Mouse (Mus musculus): ENCODE measurements around the gene Itpkb. TPM values are rescaled to one million over a fixed set of nuclear protein-coding genes. Genes with fewer than 3 reads are reported as not detected.

Itpkb gene
- 11.5 and 12.9 TPM in 2 replicates for total RNA-seq (2015)
- total RNA-seq (2017) = 10.9 and 13.6 TPM in 2 replicates

GRCm38 (mm10) chr1:180330145-180330706 lies at the start of gene Itpkb:
Gene Itpkb, plus strand, starts transcription at chr1:180330485.
- ATAC-seq (ENCODE audit: poor library complexity, severe bottlenecking) = peak; percentile 85

DNA sequence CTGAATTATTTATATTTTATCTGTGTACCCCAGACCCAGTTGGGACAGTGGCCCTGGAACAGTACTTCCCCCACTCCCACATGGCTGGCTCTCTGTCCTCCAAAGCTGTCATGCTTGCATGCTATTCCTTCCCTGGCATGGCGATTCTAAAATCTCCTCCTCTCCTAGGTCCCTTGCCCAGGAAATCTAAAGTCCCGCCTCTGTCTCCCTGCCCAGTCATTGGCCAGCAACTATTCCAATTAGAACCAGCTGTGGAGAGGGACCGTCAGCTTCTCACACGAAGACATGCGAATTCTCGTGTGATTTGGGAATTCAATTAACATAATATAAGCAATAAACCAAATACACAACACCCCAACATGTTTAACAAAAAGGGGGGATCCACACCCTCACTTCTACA lies 47.7 kb upstream of the Itpkb start:
- ATAC-seq (ENCODE audit: poor library complexity, severe bottlenecking) = no peak

DNA sequence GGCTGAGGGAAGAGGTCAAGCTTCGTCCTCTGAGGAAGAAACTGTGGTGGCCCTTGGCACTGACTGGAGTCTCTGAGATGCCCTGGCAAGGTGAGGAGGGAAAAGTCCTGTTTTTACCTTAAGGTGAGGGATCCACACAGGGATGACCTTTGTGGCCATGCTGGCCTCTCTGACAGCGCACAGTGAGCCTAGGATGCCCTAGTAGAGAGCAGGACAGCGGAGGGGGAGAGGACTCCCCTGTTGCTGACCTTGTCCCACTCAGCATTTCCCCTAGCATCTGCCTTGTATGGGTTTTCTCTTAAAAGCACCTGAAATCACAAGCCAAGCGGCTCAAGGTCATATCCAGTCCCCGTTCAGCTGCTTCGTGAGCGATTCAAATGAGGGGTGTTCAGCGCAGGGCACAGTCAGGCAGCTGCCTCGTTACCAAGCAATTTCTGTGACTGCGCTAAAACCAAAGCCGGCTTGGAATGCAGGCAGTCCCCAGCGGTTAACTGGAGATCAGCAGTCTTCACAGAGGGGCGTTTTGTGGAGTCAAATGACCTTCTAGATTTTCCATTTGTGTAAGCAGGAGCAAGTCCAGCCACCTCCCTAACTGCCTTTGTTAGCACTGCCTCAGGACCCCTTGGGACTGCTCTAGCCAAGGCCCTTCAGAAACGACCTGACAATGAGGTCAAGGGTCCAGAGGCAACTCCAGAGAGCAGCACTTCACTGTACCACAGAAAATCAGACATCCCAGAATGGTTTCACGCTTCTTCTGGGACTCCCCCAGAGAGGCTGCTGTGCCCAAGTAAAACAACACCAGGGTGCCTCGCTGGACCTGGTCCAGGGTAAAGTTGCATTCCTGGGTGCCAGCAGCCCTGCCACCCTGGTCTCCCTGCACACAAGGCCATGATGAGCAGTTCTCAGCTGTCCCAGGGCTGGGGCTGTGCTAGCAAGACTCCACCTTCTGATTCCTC lies 46.2 kb upstream of the Itpkb start:
- ATAC-seq (ENCODE audit: poor library complexity, severe bottlenecking) = no peak

DNA sequence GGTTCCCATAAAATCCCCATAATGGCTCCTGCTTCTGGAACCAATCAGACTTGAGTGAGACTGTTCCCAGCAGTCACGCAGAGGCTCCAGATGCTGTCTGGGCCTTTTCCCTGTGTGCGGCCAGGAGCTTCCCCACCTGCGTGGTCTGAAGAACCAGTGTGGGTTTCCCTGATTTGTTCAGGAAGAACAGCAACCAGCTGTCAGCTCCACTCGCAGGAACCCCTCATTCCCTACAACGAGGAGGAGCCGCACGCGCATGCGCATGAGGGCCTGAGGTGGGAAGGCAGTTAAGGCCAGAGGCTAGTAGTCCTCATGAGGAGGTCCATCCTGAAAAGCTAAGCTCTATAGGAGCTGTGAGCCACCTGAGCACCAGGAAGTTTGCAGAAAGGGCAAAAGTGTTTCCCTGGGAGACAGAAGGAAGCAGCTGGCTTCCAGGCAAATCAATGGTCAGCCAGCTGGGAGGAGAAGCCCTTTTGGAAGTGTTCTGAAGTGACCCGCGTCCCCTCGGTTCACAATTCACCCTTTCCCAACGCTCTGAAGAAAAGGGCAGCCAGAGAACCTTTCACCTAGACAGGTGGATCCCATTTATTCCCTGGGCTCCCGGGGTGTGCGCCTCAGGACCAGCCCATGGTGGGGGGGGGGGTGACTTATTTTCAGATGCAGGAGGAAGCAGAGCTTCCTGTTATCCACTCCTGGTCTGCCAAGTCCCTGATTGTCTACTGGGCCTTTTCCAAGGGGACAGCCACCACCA lies 44.0 kb upstream of the Itpkb start:
- no peak for ATAC-seq (ENCODE audit: poor library complexity, severe bottlenecking)

DNA sequence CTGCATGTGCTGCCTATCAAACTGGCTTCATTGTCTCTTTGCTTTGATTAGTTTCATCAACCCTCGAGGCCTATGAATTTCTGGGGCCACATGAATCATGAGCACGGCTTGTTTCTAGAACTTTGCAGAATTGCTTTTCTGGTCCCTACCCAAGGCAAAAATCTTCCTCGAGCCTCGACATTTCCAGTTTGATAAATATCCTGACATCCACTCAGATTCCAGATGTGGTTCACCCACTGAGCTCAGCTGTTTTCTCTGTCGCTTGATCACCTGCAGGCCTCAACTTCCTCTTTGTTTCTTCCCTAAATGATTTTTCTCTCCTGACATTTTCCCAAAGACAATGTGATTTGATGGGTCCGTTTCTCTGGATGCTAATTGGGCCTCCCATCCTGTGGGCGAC lies 42.1 kb upstream of the Itpkb start:
- ATAC-seq (ENCODE audit: poor library complexity, severe bottlenecking) = no peak

- ATAC-seq (ENCODE audit: poor library complexity, severe bottlenecking) = peak; percentile 78
Measured at GRCm38 (mm10) chr1:180288872-180289468, 41.3 kb upstream of the Itpkb start.

DNA sequence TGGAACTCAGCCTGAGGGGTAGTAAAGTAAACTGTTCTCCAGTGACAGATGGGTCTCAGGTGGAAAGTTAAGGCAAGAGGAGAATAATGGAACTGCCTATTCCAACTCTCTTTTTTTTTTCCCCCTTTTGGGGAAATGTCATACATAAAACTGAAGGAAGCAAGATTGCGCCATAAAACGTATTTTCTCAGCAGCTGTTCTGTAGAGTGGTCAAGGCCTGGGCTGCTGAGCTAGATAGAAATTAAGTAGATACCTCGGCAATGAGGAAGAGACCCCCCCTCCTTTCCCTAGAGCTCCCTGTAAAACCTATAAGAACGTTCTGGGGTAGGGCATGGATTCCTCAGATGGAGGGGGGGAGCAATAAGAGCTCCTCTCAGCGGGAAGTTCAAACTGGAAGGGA lies 40.5 kb upstream of the Itpkb start:
- peak; percentile 32 for ATAC-seq (ENCODE audit: poor library complexity, severe bottlenecking)

DNA sequence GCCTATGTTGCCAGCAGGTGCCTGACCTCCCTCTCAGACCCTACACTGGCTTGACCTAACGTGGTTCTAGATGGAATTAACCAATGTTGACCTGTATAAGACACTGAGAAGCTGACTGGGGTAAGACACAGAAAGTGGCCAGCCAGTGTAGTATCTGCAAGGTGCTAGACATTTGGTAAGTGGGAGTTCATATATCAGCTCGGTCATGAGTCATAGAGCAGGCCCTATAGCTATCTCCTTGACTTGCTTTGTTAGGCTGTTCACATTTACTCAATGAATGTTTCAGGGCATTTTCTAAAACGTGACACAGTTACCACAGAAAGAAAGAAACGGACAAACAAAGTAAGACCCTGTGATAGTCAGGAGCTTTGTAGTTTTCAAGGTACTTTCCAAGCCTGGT lies 39.9 kb upstream of the Itpkb start:
- ATAC-seq (ENCODE audit: poor library complexity, severe bottlenecking) = no peak

- ATAC-seq (ENCODE audit: poor library complexity, severe bottlenecking) = peak; percentile 75
Measured at GRCm38 (mm10) chr1:180296088-180296487, 34.2 kb upstream of the Itpkb start.

- no peak for ATAC-seq (ENCODE audit: poor library complexity, severe bottlenecking)
Measured at GRCm38 (mm10) chr1:180299697-180300096, 30.6 kb upstream of the Itpkb start.

DNA sequence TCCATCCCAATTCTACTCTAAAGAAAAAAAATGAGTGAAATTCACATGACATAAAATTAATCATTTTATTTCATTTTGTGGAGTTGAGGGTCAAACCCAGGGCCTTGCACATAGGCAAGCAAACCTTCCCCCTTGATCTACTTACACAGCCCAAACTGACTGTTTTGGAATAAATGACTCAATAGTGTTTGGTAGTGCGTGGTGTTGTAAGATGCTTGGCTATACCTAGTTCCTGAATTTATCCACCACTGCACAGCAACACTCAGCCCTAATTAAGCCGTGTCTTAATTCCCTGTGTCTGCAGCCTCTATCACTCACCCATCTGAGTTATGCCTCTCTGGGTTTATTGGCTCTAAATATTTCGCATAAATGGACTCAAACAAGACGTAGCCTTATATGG lies 30.0 kb upstream of the Itpkb start:
- peak; percentile 79 for ATAC-seq (ENCODE audit: poor library complexity, severe bottlenecking)

- ATAC-seq (ENCODE audit: poor library complexity, severe bottlenecking) = no peak
Measured at GRCm38 (mm10) chr1:180300997-180301396, 29.3 kb upstream of the Itpkb start.

DNA sequence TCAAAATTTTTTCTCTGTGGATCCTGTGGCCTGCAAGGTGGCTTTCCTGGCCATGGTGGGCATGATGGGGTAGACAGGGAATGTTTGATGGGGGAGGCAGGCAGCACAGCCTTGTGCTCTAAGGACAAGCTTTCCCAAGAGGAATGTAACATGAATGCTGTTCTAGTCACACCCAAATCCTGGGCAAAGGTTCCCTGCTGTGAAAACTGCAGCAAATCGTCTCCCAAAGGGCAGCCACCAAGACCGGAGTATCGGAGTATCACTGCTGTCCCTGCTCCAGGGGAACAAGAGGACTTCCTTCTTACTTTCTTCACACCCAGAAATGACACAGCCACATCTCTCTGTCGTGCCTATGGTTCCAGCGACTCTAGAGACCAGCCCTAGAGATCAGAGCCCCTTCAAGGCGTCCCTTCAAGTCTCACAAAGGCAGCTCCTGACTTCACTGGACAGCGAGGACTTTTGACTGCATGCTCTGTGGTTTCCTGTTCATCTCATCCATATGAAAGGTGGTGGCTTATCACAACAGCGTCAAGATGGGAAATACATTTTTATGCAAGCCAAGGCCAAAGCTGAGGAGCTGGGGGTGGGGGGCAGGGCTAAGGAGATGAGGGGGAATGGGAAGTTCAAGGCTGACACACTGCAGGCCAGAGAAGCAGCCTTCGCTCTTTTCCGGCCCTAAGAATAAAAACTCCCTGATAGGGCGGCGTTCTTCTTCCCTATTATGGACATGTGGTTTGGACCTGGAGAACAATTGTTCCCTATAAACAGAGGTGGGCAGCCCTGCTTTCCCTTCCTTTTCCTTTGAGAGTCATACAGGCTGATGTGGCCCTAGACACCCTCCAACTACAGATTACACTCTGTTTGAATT lies 27.8 kb upstream of the Itpkb start:
- peak; percentile 56 for ATAC-seq (ENCODE audit: poor library complexity, severe bottlenecking)

- no peak for ATAC-seq (ENCODE audit: poor library complexity, severe bottlenecking)
Measured at GRCm38 (mm10) chr1:180303600-180303999, 26.7 kb upstream of the Itpkb start.

- ATAC-seq (ENCODE audit: poor library complexity, severe bottlenecking) = no peak
Measured at GRCm38 (mm10) chr1:180306889-180307288, 23.4 kb upstream of the Itpkb start.

DNA sequence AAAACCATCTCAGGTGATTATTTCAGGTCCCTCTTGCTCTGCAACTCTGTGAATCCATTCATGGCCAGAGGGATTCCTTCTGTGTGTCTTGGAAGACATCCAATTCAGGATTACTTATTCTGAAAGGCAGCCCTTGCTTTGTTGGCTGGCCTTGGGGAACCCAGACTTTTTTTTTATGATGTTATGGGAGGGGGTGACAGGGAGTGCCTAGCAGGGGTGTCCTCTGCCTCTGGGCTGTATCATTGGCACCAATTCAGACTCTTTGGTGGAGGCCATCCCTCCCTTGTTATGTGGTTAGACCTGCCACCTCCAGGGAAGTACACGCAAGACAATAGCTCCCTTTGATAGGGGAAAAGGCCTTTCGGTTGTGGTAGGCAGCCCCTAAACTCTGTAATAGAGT lies 22.6 kb upstream of the Itpkb start:
- no peak for ATAC-seq (ENCODE audit: poor library complexity, severe bottlenecking)

DNA sequence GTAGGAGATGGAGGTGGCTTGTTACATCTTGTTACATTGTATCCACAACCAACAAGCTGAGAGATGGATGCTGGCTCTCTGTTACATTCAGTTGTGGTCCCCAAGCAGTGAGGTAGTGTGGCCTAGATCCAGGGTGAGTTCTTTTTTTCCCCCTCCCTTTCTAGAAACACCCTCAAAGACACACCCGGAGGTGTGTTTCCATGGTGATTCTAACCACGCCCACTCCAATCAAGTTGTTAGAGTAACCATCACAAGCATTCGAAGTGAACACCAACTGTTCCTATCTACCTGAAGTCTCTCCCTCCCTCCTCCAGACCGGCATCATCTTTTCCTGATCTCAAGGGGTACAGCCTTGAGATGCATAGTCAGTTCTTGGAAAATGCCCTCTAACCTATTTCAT lies 21.4 kb upstream of the Itpkb start:
- ATAC-seq (ENCODE audit: poor library complexity, severe bottlenecking) = no peak

DNA sequence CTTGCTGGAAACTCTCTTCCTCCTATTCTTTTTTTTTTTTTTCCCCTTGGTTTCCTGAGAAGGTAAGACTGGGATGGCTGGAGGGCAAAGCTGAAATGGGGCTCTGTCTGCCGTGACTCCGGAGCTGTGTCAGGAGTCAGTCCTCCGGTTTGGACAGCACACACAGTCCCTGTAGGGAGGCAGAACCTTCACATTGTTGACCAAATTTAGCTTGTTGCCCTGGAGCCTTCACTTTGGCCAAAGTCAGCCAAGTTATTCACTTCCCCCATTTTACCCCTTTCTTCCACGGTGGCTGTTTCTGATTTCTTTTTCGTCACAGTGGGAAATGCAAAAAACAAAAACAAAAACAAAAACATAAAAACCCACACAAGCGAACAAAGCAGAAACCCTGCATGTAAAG lies 18.0 kb upstream of the Itpkb start:
- ATAC-seq (ENCODE audit: poor library complexity, severe bottlenecking) = no peak

DNA sequence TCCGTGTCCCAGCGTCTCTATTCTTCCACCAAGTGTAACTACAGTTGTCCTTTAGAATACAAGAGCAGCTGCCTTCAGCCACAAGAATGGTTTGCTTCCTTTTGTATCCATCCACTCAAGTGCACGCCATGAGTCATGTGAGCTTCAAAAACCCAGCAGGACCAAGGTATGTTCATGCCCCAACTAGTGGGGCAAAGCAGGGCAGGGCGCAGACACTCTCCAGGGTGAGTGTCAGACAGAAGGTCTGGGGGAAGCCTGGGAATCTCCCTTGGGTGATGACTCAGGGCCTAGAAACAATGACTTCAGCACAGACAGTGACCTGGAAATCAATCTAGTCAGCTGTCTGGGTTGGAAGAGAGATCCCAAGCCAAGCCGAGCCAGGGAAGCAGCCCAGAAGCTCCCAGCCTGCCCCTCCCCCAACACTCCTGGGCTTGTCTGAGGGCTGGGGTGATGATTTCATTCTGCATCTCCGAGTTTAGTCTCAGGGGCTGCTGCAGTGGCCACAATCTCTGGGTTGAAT lies 17.4 kb upstream of the Itpkb start:
- ATAC-seq (ENCODE audit: poor library complexity, severe bottlenecking) = no peak
